Mouse (Mus musculus) erythroblast, embryonic 14.5 days (primary cell): ENCODE measurements around the gene Gpr19. TPM values are rescaled to one million over a fixed set of nuclear protein-coding genes. Genes with fewer than 3 reads are reported as not detected.

ENCODE experiments used
- H3K27me3 ChIP-seq: 2 replicates; pipeline ENCODE4 v1.6.1; 2012; ENCODE audit warnings: inconsistent platforms; ENCODE audit not compliant: control insufficient read depth
- H3K36me3 ChIP-seq: 2 replicates; pipeline ENCODE4 v1.6.1; 2012; ENCODE audit warnings: mild to moderate bottlenecking, inconsistent platforms; ENCODE audit not compliant: control insufficient read depth
- H3K4me1 ChIP-seq: 2 replicates; pipeline ENCODE4 v1.6.1; 2012; ENCODE audit warnings: inconsistent platforms; ENCODE audit not compliant: control insufficient read depth
- H3K4me3 ChIP-seq: replicated peaks from 2 replicates; pipeline ENCODE3; 2012; ENCODE audit warnings: moderate library complexity, mild to moderate bottlenecking, inconsistent platforms
- H3K9me3 ChIP-seq: 2 replicates; pipeline ENCODE4 v1.6.1; 2012; ENCODE audit warnings: low read length, inconsistent platforms, mixed read lengths; ENCODE audit not compliant: control insufficient read depth
- GATA1 ChIP-seq: IDR thresholded peaks from 2 replicates; pipeline ENCODE4 v1.6.1; 2012; ENCODE audit warnings: low read length, inconsistent platforms, mixed read lengths
- TAL1 ChIP-seq: IDR thresholded peaks from 3 replicates; pipeline ENCODE4 v1.6.1; 2012; ENCODE audit warnings: low read length, inconsistent platforms, mixed read lengths
- polyA plus RNA-seq: library from polyadenylated mRNA; stranded (reverse); fragments of >175 nt; gene quantifications from 2 replicates; pipeline ENCODE4 v1.2.3, GENCODE M21; 2012

Gpr19 gene
- polyA plus RNA-seq, 1 experiment, result 0.36 TPM

DNA sequence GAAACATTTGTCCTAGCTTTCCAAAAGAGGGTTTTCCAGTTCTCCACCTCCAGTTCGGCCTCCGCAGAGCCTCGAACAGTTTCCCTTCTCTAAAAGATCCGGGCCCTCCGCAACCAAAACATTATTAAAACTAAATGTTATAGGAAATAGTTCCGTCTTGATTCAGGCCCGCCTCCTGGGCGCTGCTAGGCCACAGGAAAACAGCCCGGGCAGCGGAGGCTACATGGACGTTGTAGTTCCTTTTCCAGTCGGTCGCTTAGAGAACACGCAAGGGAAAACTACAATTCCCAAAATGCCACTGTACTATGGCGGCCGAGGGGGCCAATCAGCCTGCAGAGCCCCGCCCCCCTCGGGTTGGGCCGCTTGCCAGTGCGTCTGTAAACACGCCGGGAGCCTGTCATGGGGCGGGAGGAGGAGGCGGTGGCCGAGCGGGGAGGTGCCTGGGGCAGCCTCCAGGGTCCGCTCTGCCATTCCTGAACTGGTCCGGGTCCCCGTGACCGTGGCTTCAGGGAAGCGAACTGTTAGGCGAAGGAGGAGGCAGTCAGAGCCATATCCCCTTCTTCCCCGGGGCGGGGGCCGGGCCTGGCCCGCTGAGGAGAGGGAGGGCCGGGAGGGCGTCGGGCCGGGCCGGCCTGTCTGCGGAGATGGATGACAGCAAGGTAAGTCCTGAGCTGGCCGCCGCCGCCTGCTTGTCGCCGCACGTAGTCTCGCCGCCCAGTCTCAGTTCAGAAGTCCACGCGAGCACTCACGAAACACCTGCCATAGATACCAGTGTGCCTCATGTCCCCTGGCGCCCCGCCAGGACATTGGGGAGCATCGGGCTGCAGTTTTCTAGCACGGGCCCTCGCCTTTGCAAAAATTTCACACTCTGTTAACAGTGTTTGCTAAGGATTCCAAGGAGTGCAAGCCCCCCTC, 68.3 kb downstream of the Gpr19 start, which contains the start of gene Crebl2:
Crebl2 (plus strand) TSS at position 369 of the 915 bp plus-strand sequence.
- TF ChIP-seq TAL1, result no peak
- TF ChIP-seq GATA1, result no peak
- Histone ChIP-seq H3K4me1 (peaks cover 25% of the 10 kb centered on the region), H3K27me3 (no peaks in the 10 kb centered on the region), H3K9me3 (no peaks in the 10 kb centered on the region), H3K4me3 (peak within 1 kb of the TSS; percentile 91), H3K36me3 (no peaks in the 10 kb centered on the region)

GRCm38 (mm10) chr6:134822844-134823243, 75.5 kb downstream of the Gpr19 start:
- H3K36me3 ChIP-seq, result no peaks in the 10 kb centered on the region
- H3K9me3 ChIP-seq, result no peaks in the 10 kb centered on the region
- no peaks in the 10 kb centered on the region for H3K27me3 ChIP-seq
- no peak overlapping the region for H3K4me3 ChIP-seq
- no peaks in the 10 kb centered on the region for H3K4me1 ChIP-seq
- TF ChIP-seq GATA1 (no peak), TAL1 (no peak)

DNA sequence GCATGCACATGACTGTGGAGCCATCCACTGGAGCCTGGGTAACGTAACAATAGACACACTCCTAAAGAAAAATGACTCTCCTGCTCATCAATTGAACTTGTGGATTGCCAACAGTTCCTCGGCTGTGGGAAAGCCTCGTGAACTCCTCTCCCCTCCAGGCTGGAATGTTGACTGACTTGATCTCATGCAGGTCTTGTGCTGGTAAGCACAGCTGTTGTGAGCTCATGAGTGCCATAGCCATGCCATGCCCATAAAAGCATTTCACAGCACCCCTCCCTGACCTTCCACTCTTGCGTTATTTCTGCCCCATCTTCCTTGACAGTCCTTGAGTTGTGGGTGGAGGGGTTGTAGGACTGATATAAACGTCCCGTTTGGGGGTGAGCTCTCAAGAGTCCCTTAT, 78.0 kb downstream of the Gpr19 start:
- Histone ChIP-seq H3K9me3 (no peaks in the 10 kb centered on the region), H3K27me3 (no peaks in the 10 kb centered on the region), H3K4me3 (no peak overlapping the region), H3K4me1 (no peaks in the 10 kb centered on the region), H3K36me3 (no peaks in the 10 kb centered on the region)
- no peak for TF ChIP-seq TAL1
- no peak for TF ChIP-seq GATA1

- H3K9me3 ChIP-seq, result no peaks in the 10 kb centered on the region
- no peaks in the 10 kb centered on the region for H3K36me3 ChIP-seq
- no peaks in the 10 kb centered on the region for H3K27me3 ChIP-seq
- TF ChIP-seq GATA1 (no peak), TAL1 (no peak)
- H3K4me3 ChIP-seq, result no peak overlapping the region
- H3K4me1 ChIP-seq, result no peaks in the 10 kb centered on the region
These were observed 78.6 kb downstream of the Gpr19 start for GRCm38 (mm10) chr6:134819741-134820140.

Other genes starting within 250 kb of the Gpr19 start
- gene Dusp16, start 106.0 kb downstream of the Gpr19 start, polyA plus RNA-seq, result 0.22 and 0.52 TPM in 2 replicates
- 0.15 and 0.24 TPM in 2 replicates for gene Crebl2, start 68.4 kb downstream of the Gpr19 start, polyA plus RNA-seq
- gene Cdkn1b, start 21.8 kb upstream of the Gpr19 start, polyA plus RNA-seq, result 6.9 and 7.0 TPM in 2 replicates
- 0.01 and 0.03 TPM in 2 replicates for gene Apold1, start 83.1 kb upstream of the Gpr19 start, polyA plus RNA-seq
- gene Ddx47, start 113.0 kb upstream of the Gpr19 start, polyA plus RNA-seq, result 0.84 and 0.96 TPM in 2 replicates
- gene Gprc5a, start 167.1 kb upstream of the Gpr19 start, polyA plus RNA-seq, result 0.06 TPM in 1 of 2 replicates, not detected in the other
- 0.04 and 0.08 TPM in 2 replicates for gene Gprc5d, start 219.7 kb upstream of the Gpr19 start, polyA plus RNA-seq